Mouse (Mus musculus) liver, embryonic 15.5 days (tissue): ENCODE results near the gene Klhl31. TPM values are rescaled to one million over a fixed set of nuclear protein-coding genes. Genes with fewer than 3 reads are reported as not detected.

Experiments
- ATAC-seq: fragments of 200-750 bp; cut with Nextera tagmentation; 2 replicates; pipeline ENCODE4 v1.8.0; 2017; ENCODE audit warnings: moderate number of reproducible peaks, mild to moderate bottlenecking, moderate library complexity; ENCODE audit not compliant: insufficient read depth
- H3K27ac ChIP-seq: fragments of 300-500 bp; sonication (generic); replicated peaks from 2 replicates; pipeline ENCODE4 v1.5.1; 2015; ENCODE audit warnings: mild to moderate bottlenecking, inconsistent platforms
- H3K27me3 ChIP-seq: fragments of 300-500 bp; sonication (generic); 2 replicates; pipeline ENCODE4 v1.6.1; 2015; ENCODE audit warnings: mild to moderate bottlenecking, inconsistent platforms
- H3K36me3 ChIP-seq: fragments of 300-500 bp; sonication (generic); replicated peaks from 2 replicates; pipeline ENCODE4 v1.6.1; 2015; ENCODE audit warnings: moderate library complexity, mild to moderate bottlenecking, inconsistent platforms
- H3K4me1 ChIP-seq: fragments of 300-500 bp; sonication (generic); replicated peaks from 2 replicates; pipeline ENCODE4 v1.6.1; 2015; ENCODE audit warnings: inconsistent platforms
- H3K4me2 ChIP-seq: fragments of 300-500 bp; sonication (generic); 2 replicates; pipeline ENCODE4 v1.6.1; 2015; ENCODE audit warnings: moderate library complexity, mild to moderate bottlenecking, inconsistent platforms
- H3K4me3 ChIP-seq: fragments of 300-500 bp; sonication (generic); replicated peaks from 2 replicates; pipeline ENCODE4 v1.5.1; 2015; ENCODE audit warnings: mild to moderate bottlenecking, inconsistent platforms
- H3K9ac ChIP-seq: fragments of 300-500 bp; sonication (generic); 2 replicates; pipeline ENCODE4 v1.6.1; 2015; ENCODE audit warnings: moderate library complexity, mild to moderate bottlenecking, inconsistent platforms
- H3K9me3 ChIP-seq: fragments of 300-500 bp; sonication (generic); replicated peaks from 2 replicates; pipeline ENCODE4 v1.6.1; 2016; ENCODE audit warnings: inconsistent platforms
- WGBS: fragments of 180-500 bp; shearing (Covaris S2); methylation state at CpG from one replicate; pipeline ENCODE4 v1.1.7; 2015; ENCODE audit warnings: mixed read lengths; ENCODE audit not compliant: insufficient replicate concordance; 5-methylcytosine and 5-hydroxymethylcytosine counted together
- polyA plus RNA-seq: library from polyadenylated mRNA; unstranded; fragments of >200 nt; fragmentation: Nextera tagmentation; extraction: Ambion mirVana; gene quantifications from 2 replicates; pipeline ENCODE4 v1.2.1, GENCODE M21; 2015

Gene Klhl31
- polyA plus RNA-seq, 1 experiment from 2014 or later = 1.4 TPM

- ATAC-seq = no peak
- no peaks in the 10 kb centered on the region for H3K27me3 ChIP-seq
- no peaks in the 10 kb centered on the region for H3K9me3 ChIP-seq
- no peak overlapping the region for H3K9ac ChIP-seq
- no peaks in the 10 kb centered on the region for H3K36me3 ChIP-seq
- 71% methylated on average over 6 of the region's 6 CpGs for WGBS
- no peak overlapping the region for H3K4me2 ChIP-seq
- H3K4me3 ChIP-seq = no peak overlapping the region
- no peak overlapping the region for H3K27ac ChIP-seq
- no peaks in the 10 kb centered on the region for H3K4me1 ChIP-seq
These were observed 33.8 kb downstream of the Klhl31 start for GRCm38 (mm10) chr9:77670095-77670494.

GRCm38 (mm10) chr9:77671004-77671403 is 34.7 kb downstream of the Klhl31 start:
- Histone ChIP-seq H3K9me3 (no peaks in the 10 kb centered on the region), H3K4me3 (no peak overlapping the region), H3K36me3 (no peaks in the 10 kb centered on the region), H3K4me1 (no peaks in the 10 kb centered on the region), H3K27me3 (no peaks in the 10 kb centered on the region), H3K9ac (no peak overlapping the region), H3K4me2 (no peak overlapping the region), H3K27ac (no peak overlapping the region)
- ATAC-seq = no peak
- 69% methylated on average over 5 of the region's 5 CpGs for WGBS

DNA sequence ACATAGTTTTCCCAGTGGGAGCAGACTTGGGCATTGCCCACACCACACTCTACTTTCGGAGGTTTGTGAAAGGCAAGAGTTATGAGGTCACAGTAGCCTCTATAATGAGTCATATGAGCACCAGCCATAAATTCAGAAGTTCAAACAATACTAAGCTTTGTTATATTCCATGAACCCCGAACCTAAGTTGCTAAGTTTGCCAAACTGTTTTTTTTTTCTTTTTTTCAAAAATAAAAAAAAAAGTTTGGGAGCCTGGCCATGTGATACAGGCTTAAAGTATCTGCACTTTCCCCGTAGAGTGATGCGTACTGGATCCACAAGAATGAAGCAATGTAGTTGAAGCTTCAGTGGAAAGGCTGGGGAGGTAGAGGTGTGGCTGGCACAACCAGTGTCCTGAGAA is 36.9 kb downstream of the Klhl31 start:
- H3K4me1 ChIP-seq = no peaks in the 10 kb centered on the region
- no peak overlapping the region for H3K4me2 ChIP-seq
- H3K4me3 ChIP-seq = no peak overlapping the region
- H3K36me3 ChIP-seq = no peaks in the 10 kb centered on the region
- no peak overlapping the region for H3K27ac ChIP-seq
- no peak overlapping the region for H3K9ac ChIP-seq
- 58% methylated on average over 4 of the region's 4 CpGs for WGBS
- no peaks in the 10 kb centered on the region for H3K9me3 ChIP-seq
- H3K27me3 ChIP-seq = no peaks in the 10 kb centered on the region
- no peak for ATAC-seq

GRCm38 (mm10) chr9:77673986-77674385 is 37.7 kb downstream of the Klhl31 start:
- 57% methylated on average over 2 of the region's 2 CpGs for WGBS

DNA sequence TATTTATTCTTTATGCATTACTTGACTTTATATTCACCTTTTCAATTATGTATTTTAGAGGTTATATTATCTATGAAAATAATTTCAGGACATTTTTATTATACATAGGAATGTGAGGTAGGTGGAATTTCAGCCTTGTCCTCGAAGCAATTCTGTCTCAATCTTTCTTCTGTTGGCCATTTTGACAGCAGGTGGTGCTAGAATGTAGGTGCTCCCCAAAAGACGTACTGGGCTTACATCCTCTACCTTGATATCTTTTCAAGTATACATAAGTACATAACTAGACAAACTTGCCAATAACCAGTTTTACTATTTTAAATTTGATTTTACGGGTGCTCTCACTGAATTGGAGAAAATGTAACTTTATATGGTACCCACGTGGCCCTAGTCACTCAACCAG is 48.6 kb downstream of the Klhl31 start:
- WGBS = 52% methylated on average over 4 of the region's 4 CpGs
- no peak overlapping the region for H3K4me2 ChIP-seq
- H3K4me3 ChIP-seq = no peak overlapping the region
- no peak for ATAC-seq
- H3K9ac ChIP-seq = no peak overlapping the region
- no peaks in the 10 kb centered on the region for H3K4me1 ChIP-seq
- H3K36me3 ChIP-seq = no peaks in the 10 kb centered on the region
- no peak overlapping the region for H3K27ac ChIP-seq
- no peaks in the 10 kb centered on the region for H3K27me3 ChIP-seq
- no peaks in the 10 kb centered on the region for H3K9me3 ChIP-seq

More at GRCm38 (mm10) chr9:77673986-77674385, 37.7 kb downstream of the Klhl31 start:
- Histone ChIP-seq H3K9ac (no peak overlapping the region), H3K4me1 (no peaks in the 10 kb centered on the region), H3K4me3 (no peak overlapping the region), H3K27ac (no peak overlapping the region), H3K36me3 (no peaks in the 10 kb centered on the region), H3K4me2 (no peak overlapping the region), H3K9me3 (no peaks in the 10 kb centered on the region), H3K27me3 (no peaks in the 10 kb centered on the region)
- no peak for ATAC-seq

DNA sequence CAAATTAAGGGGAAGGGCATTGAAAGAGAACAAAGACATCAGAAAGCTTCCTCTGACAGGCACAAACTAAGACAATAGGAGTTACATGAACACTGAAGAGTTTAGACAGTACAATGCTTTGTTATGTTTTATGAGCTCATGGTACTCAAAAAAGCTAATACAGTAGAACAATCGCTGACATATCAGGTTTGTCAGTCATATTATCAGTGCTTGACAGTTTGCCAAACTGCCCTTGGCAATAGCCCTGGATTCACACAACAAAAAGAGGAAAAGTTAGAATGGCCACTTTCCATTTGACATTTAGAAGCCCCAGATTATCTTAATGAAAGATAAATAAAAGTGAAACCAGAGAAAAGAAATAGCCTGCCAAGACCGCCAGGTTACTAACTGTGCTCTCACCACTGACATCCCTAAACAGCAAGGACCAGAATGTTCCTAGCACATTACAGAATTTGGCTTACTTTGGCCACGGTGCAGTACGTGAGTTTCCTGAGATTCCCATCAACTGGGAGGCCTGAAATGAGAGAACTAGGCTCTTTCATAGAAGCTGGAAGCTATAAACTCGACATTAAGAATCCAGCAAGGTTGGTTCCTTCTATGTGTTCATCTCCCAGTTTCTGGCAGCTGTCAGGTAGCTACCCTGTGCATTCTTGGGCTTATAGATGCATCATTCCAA is 49.7 kb downstream of the Klhl31 start:
- Histone ChIP-seq H3K4me3 (no peak overlapping the region), H3K4me1 (no peaks in the 10 kb centered on the region), H3K9me3 (no peaks in the 10 kb centered on the region), H3K27ac (no peak overlapping the region), H3K27me3 (no peaks in the 10 kb centered on the region), H3K36me3 (no peaks in the 10 kb centered on the region), H3K4me2 (no peak overlapping the region), H3K9ac (no peak overlapping the region)
- WGBS = 55% methylated on average over 5 of the region's 5 CpGs
- ATAC-seq = no peak

- H3K27me3 ChIP-seq = no peaks in the 10 kb centered on the region; the same call in 1 of the 2 replicates
- ATAC-seq = no peak
- H3K4me1 ChIP-seq = no peaks in the 10 kb centered on the region
- H3K9me3 ChIP-seq = no peaks in the 10 kb centered on the region
- 60% methylated on average over 7 of the region's 7 CpGs for WGBS
- no peak overlapping the region for H3K4me3 ChIP-seq
- no peaks in the 10 kb centered on the region for H3K36me3 ChIP-seq
- no peak overlapping the region for H3K27ac ChIP-seq
- no peak overlapping the region for H3K9ac ChIP-seq
- no peak overlapping the region for H3K4me2 ChIP-seq
These were observed 56.4 kb downstream of the Klhl31 start for GRCm38 (mm10) chr9:77692707-77693106.

DNA sequence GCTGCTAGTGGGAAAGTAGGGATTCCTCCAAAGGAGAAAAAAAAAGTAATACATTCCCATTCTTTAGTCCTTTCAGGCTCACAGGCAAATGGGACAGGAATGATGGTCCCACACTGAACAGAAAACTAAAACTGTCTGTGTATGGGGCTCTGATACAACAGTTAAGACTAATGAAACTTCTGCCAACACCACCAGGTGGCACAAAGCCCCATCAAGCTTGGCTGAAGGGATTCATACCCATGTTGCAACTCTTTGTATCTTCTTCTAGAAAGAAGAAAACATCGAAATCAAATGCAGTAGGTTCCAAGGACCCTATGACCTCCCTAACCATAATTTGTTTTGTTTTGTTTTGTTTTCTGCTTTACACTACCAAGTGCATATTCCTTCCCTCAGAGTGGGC is 57.1 kb downstream of the Klhl31 start:
- no peak overlapping the region for H3K27ac ChIP-seq
- no peaks in the 10 kb centered on the region for H3K36me3 ChIP-seq
- ATAC-seq = no peak
- H3K9ac ChIP-seq = no peak overlapping the region
- no peak overlapping the region for H3K4me2 ChIP-seq
- H3K27me3 ChIP-seq = no peaks in the 10 kb centered on the region; the same call in 1 of the 2 replicates
- no peak overlapping the region for H3K4me3 ChIP-seq
- H3K9me3 ChIP-seq = no peaks in the 10 kb centered on the region
- no peaks in the 10 kb centered on the region for H3K4me1 ChIP-seq
- 73% methylated on average over 1 of the region's 1 CpGs for WGBS

- no peaks in the 10 kb centered on the region; the same call in 1 of the 2 replicates for H3K27me3 ChIP-seq
- WGBS = 60% methylated on average over 5 of the region's 5 CpGs
- H3K9ac ChIP-seq = no peak overlapping the region
- no peaks in the 10 kb centered on the region for H3K36me3 ChIP-seq
- H3K4me2 ChIP-seq = no peak overlapping the region
- no peak overlapping the region for H3K4me3 ChIP-seq
- H3K9me3 ChIP-seq = no peaks in the 10 kb centered on the region
- H3K4me1 ChIP-seq = no peaks in the 10 kb centered on the region
- H3K27ac ChIP-seq = no peak overlapping the region
- no peak for ATAC-seq
These were observed 59.3 kb downstream of the Klhl31 start for GRCm38 (mm10) chr9:77695586-77695985.

DNA sequence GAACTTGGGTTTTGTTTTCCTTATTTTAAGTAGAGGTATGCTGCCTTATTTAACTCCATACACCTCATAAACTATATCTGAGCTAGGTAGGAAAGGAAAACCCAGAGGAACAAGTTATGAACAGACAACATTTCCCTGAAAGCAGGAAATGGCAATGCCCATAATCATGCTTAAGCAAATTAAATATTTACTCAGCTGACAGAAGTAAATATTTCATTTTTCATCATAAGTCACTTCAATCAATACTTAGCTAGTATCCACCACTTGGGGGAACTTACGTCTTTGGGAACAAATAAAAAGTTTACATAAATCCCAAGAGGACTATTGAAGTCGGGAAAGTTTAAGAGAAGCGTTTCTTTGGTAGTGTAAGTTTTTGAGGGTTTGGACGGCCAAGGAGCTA is 67.2 kb downstream of the Klhl31 start:
- Histone ChIP-seq H3K9me3 (no peaks in the 10 kb centered on the region), H3K4me2 (no peak overlapping the region), H3K4me3 (no peak overlapping the region), H3K36me3 (no peaks in the 10 kb centered on the region), H3K27me3 (no peaks in the 10 kb centered on the region), H3K27ac (no peak overlapping the region), H3K9ac (no peak overlapping the region), H3K4me1 (no peaks in the 10 kb centered on the region)
- WGBS = 63% methylated on average over 4 of the region's 4 CpGs
- no peak for ATAC-seq

DNA sequence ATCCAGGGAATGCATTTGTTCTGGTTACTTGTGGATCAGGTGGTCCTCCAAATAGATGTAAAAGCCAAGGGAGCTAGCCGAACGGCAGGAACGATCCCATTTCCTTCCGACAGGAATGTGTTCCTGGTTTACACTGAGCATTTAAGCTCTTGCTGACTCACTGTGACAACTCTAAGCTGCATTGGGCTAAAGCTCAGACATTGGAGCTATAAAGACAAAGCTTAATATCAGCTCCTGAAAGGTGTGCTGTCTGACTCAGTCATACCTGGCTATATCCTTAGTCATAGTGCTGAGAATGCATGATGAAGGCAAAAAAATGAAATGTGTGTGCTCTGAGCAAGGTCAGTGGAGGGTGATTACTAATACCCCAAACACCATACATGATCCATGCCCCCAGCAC is 67.8 kb downstream of the Klhl31 start:
- ATAC-seq = no peak
- no peak overlapping the region for H3K4me3 ChIP-seq
- H3K9me3 ChIP-seq = no peaks in the 10 kb centered on the region
- no peaks in the 10 kb centered on the region for H3K27me3 ChIP-seq
- no peaks in the 10 kb centered on the region for H3K4me1 ChIP-seq
- no peak overlapping the region for H3K4me2 ChIP-seq
- WGBS = 69% methylated on average over 4 of the region's 4 CpGs
- no peak overlapping the region for H3K27ac ChIP-seq
- no peak overlapping the region for H3K9ac ChIP-seq
- H3K36me3 ChIP-seq = no peaks in the 10 kb centered on the region

- 56% methylated on average over 6 of the region's 6 CpGs for WGBS
- no peaks in the 10 kb centered on the region for H3K4me1 ChIP-seq
- H3K4me2 ChIP-seq = no peak overlapping the region
- no peak overlapping the region for H3K4me3 ChIP-seq
- no peak overlapping the region for H3K9ac ChIP-seq
- H3K9me3 ChIP-seq = no peaks in the 10 kb centered on the region
- H3K27ac ChIP-seq = no peak overlapping the region
- no peaks in the 10 kb centered on the region for H3K36me3 ChIP-seq
- H3K27me3 ChIP-seq = no peaks in the 10 kb centered on the region
- ATAC-seq = no peak
These were observed 70.2 kb downstream of the Klhl31 start for GRCm38 (mm10) chr9:77706515-77706914.
